28 mouse cellular contexts compared by ENCODE assay signal in the genomic region with DNA sequence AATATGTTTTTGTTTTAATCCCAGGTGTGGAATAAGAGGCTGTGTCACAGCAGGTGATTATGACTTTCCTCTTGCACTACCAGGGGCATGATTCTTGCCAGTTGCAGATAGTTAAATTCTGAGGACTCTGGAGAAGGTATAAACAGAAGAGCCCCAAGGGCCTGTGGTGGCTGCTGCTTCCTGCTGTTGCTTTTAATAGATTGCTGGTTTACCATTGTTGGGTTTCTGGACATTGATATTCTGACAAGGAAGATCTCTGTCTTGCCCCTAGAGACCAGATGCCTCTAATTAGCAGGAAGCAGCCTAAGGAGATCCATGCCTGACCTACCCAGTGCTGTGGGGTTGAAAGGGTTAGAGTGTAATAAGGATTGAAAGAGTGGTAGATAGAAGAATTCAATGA.
DNase-seq lines count a peak whose midpoint lies in the region; ATAC-seq and TF ChIP-seq lines count a peak whose summit lies in the region.
"Had no signal": no experiment of that assay in that cellular context is flagged by ENCODE, and none has a peak within 500 bp of the region (broad histone marks: within the 10 kb centered on the region; RNA-seq: fewer than 3 reads in every experiment).

No protein-coding gene starts in this region.

- peak overlapping the region; percentile 5; the same call in 1 of the 2 replicates for H3K27ac ChIP-seq in liver, postnatal 0 days (ENCODE audit: low read depth)
- H3K27ac ChIP-seq in liver, embryonic 12.5 days: no peak overlapping the region
- H3K27ac ChIP-seq: embryonic facial prominence, embryonic 10.5 days; embryonic facial prominence, embryonic 15.5 days; hindbrain, embryonic 13.5 days had no signal

- H3K9me3 ChIP-seq in liver, postnatal 0 days (ENCODE audit: low read length): no peaks in the 10 kb centered on the region
- H3K9me3 ChIP-seq in liver, embryonic 12.5 days (replicated peaks): no peaks in the 10 kb centered on the region
- H3K9me3 ChIP-seq: embryonic facial prominence, embryonic 10.5 days; embryonic facial prominence, embryonic 15.5 days; G1E; hindbrain, embryonic 13.5 days had no signal

- H3K36me3 ChIP-seq in liver, postnatal 0 days (replicated peaks; ENCODE audit: insufficient read depth, low read length): no peaks in the 10 kb centered on the region
- no peaks in the 10 kb centered on the region for H3K36me3 ChIP-seq in liver, embryonic 12.5 days
- no peaks in the 10 kb centered on the region; the same call in 1 of the 2 replicates for H3K36me3 ChIP-seq in splenic B cell, adult 2 months (ENCODE audit: control insufficient read depth, insufficient read depth, low read length, poor library complexity, severe bottlenecking)
- H3K36me3 ChIP-seq: embryonic facial prominence, embryonic 10.5 days; embryonic facial prominence, embryonic 15.5 days; G1E; hindbrain, embryonic 13.5 days had no signal

- H3K9ac ChIP-seq in liver, postnatal 0 days (replicated peaks): no peak overlapping the region
- no peak overlapping the region for H3K9ac ChIP-seq in liver, embryonic 12.5 days
- H3K9ac ChIP-seq: embryonic facial prominence, embryonic 15.5 days; hindbrain, embryonic 13.5 days had no signal

- ATAC-seq in liver, postnatal 0 days: peak; percentile 31; the same call in 1 of the 2 replicates
- no peak for ATAC-seq in liver, embryonic 12.5 days
- ATAC-seq: forebrain, embryonic 14.5 days; intestine, embryonic 16.5 days; lung, postnatal 0 days had no signal

- DNase-seq in liver, postnatal 0 days: no peak
- peak; percentile 66 to 69 for DNase-seq in spleen, postnatal 36 days (ENCODE audit: low spot score in 2 of 2)
- no peak for DNase-seq in spleen, adult 18-20 months
- DNase-seq in forelimb bud, embryonic 11.5 days (ENCODE audit: low read depth, low spot score): peak; percentile 32
- peak; percentile 32 for DNase-seq in splenic B cell, adult 2 months (ENCODE audit: low read depth, low spot score)
- DNase-seq in yolk sac, embryonic 10.5 days (ENCODE audit: low spot score): no peak
- DNase-seq in embryo, embryonic 9.5 days (ENCODE audit: extremely low spot score): no peak
- DNase-seq: adrenal gland, adult 8-10 months; cerebellum, adult 11-12 months; cerebellum, adult 9-11 months; gastrocnemius, postnatal 25 days; heart, adult 18-20 months; heart, postnatal 36 days; kidney, adult 9 months; kidney, postnatal 10 days; layer of hippocampus, adult 9-11 months; lung, adult 18-20 months; lung, postnatal 4 days; thymus, postnatal 25 days had no signal

- no peak overlapping the region for H3K4me3 ChIP-seq in liver, postnatal 0 days (ENCODE audit: low read depth, low read length)
- H3K4me3 ChIP-seq in liver, embryonic 12.5 days: no peak overlapping the region
- H3K4me3 ChIP-seq: embryonic facial prominence, embryonic 10.5 days; embryonic facial prominence, embryonic 15.5 days; hindbrain, embryonic 13.5 days had no signal

- H3K4me2 ChIP-seq in liver, postnatal 0 days (ENCODE audit: low read depth, low read length): no peak overlapping the region
- H3K4me2 ChIP-seq in liver, embryonic 12.5 days: no peak overlapping the region
- H3K4me2 ChIP-seq: embryonic facial prominence, embryonic 15.5 days; heart, embryonic 11.5 days; hindbrain, embryonic 13.5 days had no signal

- no peaks in the 10 kb centered on the region for H3K27me3 ChIP-seq in liver, postnatal 0 days (ENCODE audit: insufficient read depth, low read length)
- no peaks in the 10 kb centered on the region for H3K27me3 ChIP-seq in liver, embryonic 12.5 days (replicated peaks)
- no peaks in the 10 kb centered on the region for H3K27me3 ChIP-seq in splenic B cell, adult 2 months (ENCODE audit: control insufficient read depth, insufficient read depth, low read length, poor library complexity, severe bottlenecking)
- H3K27me3 ChIP-seq: hindbrain, embryonic 13.5 days had no signal

- peaks cover 5% of the 10 kb centered on the region; the same call in 1 of the 2 replicates for H3K4me1 ChIP-seq in liver, postnatal 0 days (ENCODE audit: insufficient read depth)
- H3K4me1 ChIP-seq in liver, embryonic 12.5 days: peaks cover 15% of the 10 kb centered on the region
- H3K4me1 ChIP-seq: embryonic facial prominence, embryonic 15.5 days had no signal

- TF ChIP-seq EP300 in liver, postnatal 0 days (IDR thresholded peaks at IDR 0.05; ENCODE audit: low read depth): no peak

- no peak for TF ChIP-seq CTCF in liver, postnatal 0 days (IDR thresholded peaks at IDR 0.05; ENCODE audit: low read depth)

Comparison
In these comparisons a context has a peak if more than half of its experiments do, and no peak if none do; other contexts are left out.
1. DNase-seq: peak in spleen, postnatal 36 days (2 of 2), forelimb bud, embryonic 11.5 days (single experiment) and splenic B cell, adult 2 months (single experiment); none in liver, postnatal 0 days (single experiment), spleen, adult 18-20 months (0 of 2), yolk sac, embryonic 10.5 days (single experiment) and embryo, embryonic 9.5 days (single experiment).